Mouse (Mus musculus): ENCODE data around the gene Prr29.

DNA sequence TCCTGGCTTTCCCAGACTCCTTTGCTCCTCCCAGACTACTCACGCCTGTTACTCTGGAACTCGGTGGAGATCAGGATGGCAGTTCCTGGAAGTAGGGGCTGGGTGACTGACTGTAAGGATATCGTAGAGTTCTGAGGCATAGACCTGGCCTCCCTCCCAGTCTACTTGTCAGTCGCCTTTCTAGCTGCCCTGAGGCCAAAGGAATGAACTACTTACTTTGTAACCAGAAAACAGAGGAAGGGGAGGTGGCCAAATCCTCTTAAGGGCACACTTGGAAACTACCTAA, 28.0 kb downstream of the Prr29 start:
- no peak for TF ChIP-seq CTCF (IDR thresholded peaks at IDR 0.05; ENCODE audit: low read depth, low read length)
- TF ChIP-seq POLR2A (IDR thresholded peaks at IDR 0.05; ENCODE audit: insufficient read depth, low read length), result no peak
- no peak for TF ChIP-seq EP300 (IDR thresholded peaks at IDR 0.05; ENCODE audit: insufficient read depth, low read depth, low read length)

Data from ES-Bruce4 (cell line).